Mouse (Mus musculus): ENCODE results near the gene Gm8281. TPM values are rescaled to one million over a fixed set of nuclear protein-coding genes. Genes with fewer than 3 reads are reported as not detected.

Gm8281 gene
- polyA plus RNA-seq (2014; fragmentation: Illumina TruSeq; extraction: RNeasy Lipid Tissue Mini Kit (QIAGEN cat#74804); ENCODE audit: low read depth, low replicate concordance): 4.1 TPM

DNA sequence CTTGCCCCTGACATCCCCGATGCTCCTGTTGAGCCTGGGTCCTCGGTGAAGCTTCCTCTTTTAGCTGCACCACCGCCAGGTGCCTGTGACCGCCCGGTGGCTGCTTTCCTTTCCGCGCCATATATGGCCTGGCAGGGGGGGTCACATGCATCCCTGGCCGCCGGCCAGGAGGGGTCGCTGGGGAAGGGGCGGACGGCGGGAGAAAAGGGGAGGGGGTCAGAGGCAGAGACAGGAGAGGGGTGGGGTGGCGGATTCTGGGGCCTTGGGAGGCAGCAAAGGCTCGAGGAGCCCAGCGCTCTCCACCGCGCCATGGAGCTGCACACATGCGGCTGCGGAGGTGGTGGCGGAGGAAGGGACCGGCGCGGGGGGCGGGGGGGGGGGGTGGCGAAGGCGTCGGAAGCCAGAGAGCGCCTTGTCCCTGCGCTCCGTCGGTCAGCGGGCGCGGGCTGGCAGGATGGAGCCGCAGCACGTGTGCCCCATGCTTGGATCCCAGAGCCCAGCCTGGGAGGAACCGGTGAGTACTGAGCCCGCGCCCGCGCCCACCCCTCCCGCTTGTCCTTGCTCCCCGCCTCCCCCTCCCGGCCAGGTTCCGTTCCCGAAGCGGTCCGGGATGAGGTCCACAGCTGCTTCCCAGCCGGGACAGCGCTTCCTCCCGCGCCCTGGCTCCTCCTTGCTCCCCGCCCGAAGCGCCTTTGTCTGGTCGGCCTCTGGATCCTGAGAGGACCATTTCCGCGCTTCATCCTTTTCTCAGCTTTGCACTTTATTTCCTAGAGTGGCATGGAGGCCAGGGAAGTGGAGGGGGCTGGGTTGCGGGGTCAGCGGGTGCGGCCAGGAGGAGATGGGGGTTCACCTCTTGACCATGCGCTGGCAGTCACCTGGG lies at the start of gene Gm8281:
Gm8281 (plus strand) TSS at position 430 of the 880 bp plus-strand sequence.

DNA sequence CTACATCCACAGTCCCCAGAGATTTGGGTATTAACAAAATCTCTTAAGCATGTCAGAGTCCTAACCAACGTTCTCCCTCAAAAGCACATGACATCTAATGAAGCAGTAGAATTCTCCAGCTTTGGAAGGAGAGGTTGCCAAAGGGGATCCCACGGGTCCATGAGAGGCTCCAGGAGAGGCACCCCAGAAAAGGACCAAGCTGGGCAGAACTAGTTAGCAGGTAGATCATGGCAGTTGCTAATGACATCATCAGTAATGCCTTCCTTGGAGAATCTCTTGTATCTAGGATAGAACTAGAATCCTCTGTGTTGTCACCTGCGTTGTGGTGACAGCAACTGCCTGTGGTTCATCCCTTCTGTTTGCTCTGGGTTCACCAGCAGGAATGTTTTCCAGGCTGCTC lies 20.5 kb upstream of the Gm8281 start, which contains the start of gene 4930555G01Rik:
4930555G01Rik (plus strand) TSS at position 301 of the 400 bp plus-strand sequence.

DNA sequence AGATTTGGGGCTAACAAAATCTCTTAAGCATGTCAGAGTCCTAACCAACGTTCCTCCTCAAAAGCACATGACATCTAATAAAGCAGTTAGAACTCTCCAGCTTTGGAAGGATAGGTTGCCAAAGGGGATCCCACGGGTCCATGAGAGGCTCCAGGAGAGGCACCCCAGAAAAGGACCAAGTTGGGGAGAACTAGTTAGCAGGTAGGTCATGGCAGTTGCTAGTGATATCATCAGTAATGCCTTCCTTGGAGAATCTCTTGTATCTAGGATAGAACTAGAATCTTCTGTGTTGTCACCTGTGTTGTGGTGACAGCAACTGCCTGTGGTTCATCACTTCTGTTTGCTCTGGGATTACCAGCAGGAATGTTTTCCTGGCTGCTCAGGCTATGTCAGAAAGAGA lies 60.4 kb downstream of the Gm8281 start, which contains the start of gene Gm8279:
Gm8279 (plus strand) TSS at position 301 of the 400 bp plus-strand sequence.

Other genes starting within 250 kb of the Gm8281 start
- 0.13 TPM for gene Gm3269, start 232.9 kb upstream of the Gm8281 start, polyA plus RNA-seq (2014; fragmentation: Illumina TruSeq; extraction: RNeasy Lipid Tissue Mini Kit (QIAGEN cat#74804); ENCODE audit: low read depth, low replicate concordance)
- gene Gm3264, start 215.5 kb upstream of the Gm8281 start, polyA plus RNA-seq (2014; fragmentation: Illumina TruSeq; extraction: RNeasy Lipid Tissue Mini Kit (QIAGEN cat#74804); ENCODE audit: low read depth, low replicate concordance): 0.70 TPM
- 0.24 TPM for gene Gm3278, start 178.6 kb upstream of the Gm8281 start, polyA plus RNA-seq (2014; fragmentation: Illumina TruSeq; extraction: RNeasy Lipid Tissue Mini Kit (QIAGEN cat#74804); ENCODE audit: low read depth, low replicate concordance)
- 70.4 TPM for gene Gm8297, start 87.1 kb upstream of the Gm8281 start, polyA plus RNA-seq (2014; fragmentation: Illumina TruSeq; extraction: RNeasy Lipid Tissue Mini Kit (QIAGEN cat#74804); ENCODE audit: low read depth, low replicate concordance)
- not detected for gene Gm3298, start 55.1 kb upstream of the Gm8281 start, polyA plus RNA-seq (2014; fragmentation: Illumina TruSeq; extraction: RNeasy Lipid Tissue Mini Kit (QIAGEN cat#74804); ENCODE audit: low read depth, low replicate concordance)
- 4.0 TPM for gene 4930555G01Rik, start 20.4 kb upstream of the Gm8281 start, polyA plus RNA-seq (2014; fragmentation: Illumina TruSeq; extraction: RNeasy Lipid Tissue Mini Kit (QIAGEN cat#74804); ENCODE audit: low read depth, low replicate concordance)
- 34.0 TPM for gene Gm8279, start 60.5 kb downstream of the Gm8281 start, polyA plus RNA-seq (2014; fragmentation: Illumina TruSeq; extraction: RNeasy Lipid Tissue Mini Kit (QIAGEN cat#74804); ENCODE audit: low read depth, low replicate concordance)
- gene Gm3317, start 93.5 kb downstream of the Gm8281 start, polyA plus RNA-seq (2014; fragmentation: Illumina TruSeq; extraction: RNeasy Lipid Tissue Mini Kit (QIAGEN cat#74804); ENCODE audit: low read depth, low replicate concordance): not detected
- 0.20 TPM for gene Gm8271, start 114.8 kb downstream of the Gm8281 start, polyA plus RNA-seq (2014; fragmentation: Illumina TruSeq; extraction: RNeasy Lipid Tissue Mini Kit (QIAGEN cat#74804); ENCODE audit: low read depth, low replicate concordance)
- 2.9 TPM for gene Gm3526, start 189.5 kb downstream of the Gm8281 start, polyA plus RNA-seq (2014; fragmentation: Illumina TruSeq; extraction: RNeasy Lipid Tissue Mini Kit (QIAGEN cat#74804); ENCODE audit: low read depth, low replicate concordance)

Measured in testis, adult 10 weeks (tissue).